Mouse (Mus musculus) lung, embryonic 16.5 days (tissue): ENCODE measurements around the gene Grin3b. TPM values are rescaled to one million over a fixed set of nuclear protein-coding genes. Genes with fewer than 3 reads are reported as not detected.

Source experiments
- ATAC-seq: fragments of 200-750 bp; cut with Nextera tagmentation; 2 replicates; pipeline ENCODE4 v1.8.0; 2017; ENCODE audit warnings: low read depth, mild to moderate bottlenecking, moderate library complexity
- H3K27ac ChIP-seq: fragments of 300-500 bp; sonication (generic); 2 replicates; pipeline ENCODE4 v1.5.1; 2014; ENCODE audit warnings: mild to moderate bottlenecking, control low read depth, low read length
- H3K27me3 ChIP-seq: fragments of 300-500 bp; sonication (generic); 2 replicates; pipeline ENCODE4 v1.6.1; 2014; ENCODE audit warnings: low read depth, low read length, mixed read lengths; ENCODE audit not compliant: control insufficient read depth, insufficient read depth
- H3K36me3 ChIP-seq: fragments of 300-500 bp; sonication (generic); 2 replicates; pipeline ENCODE4 v1.6.1; 2014; ENCODE audit warnings: low read length; ENCODE audit not compliant: control insufficient read depth, insufficient read depth
- H3K4me1 ChIP-seq: fragments of 300-500 bp; sonication (generic); replicated peaks from 2 replicates; pipeline ENCODE4 v1.6.1; 2014; ENCODE audit warnings: low read length, mixed read lengths; ENCODE audit not compliant: control insufficient read depth, insufficient read depth
- H3K4me2 ChIP-seq: fragments of 300-500 bp; sonication (generic); 2 replicates; pipeline ENCODE4 v1.6.1; 2014; ENCODE audit warnings: low read depth, low read length, control low read depth
- H3K4me3 ChIP-seq: fragments of 300-500 bp; sonication (generic); 2 replicates; pipeline ENCODE4 v1.5.1; 2014; ENCODE audit warnings: mild to moderate bottlenecking, low read length, control low read depth
- H3K9ac ChIP-seq: fragments of 300-500 bp; sonication (generic); 2 replicates; pipeline ENCODE4 v1.6.1; 2014; ENCODE audit warnings: low read length, control low read depth
- H3K9me3 ChIP-seq: fragments of 300-500 bp; sonication (generic); 2 replicates; pipeline ENCODE4 v1.6.1; 2016; ENCODE audit warnings: low read length; ENCODE audit not compliant: control insufficient read depth
- WGBS: fragments of 180-500 bp; shearing (Covaris S2); extraction: QIAGEN DNeasy Blood & Tissue Kit; methylation state at CpG from one replicate; pipeline ENCODE4 v1.1.7; 2014; 5-methylcytosine and 5-hydroxymethylcytosine counted together
- polyA plus RNA-seq: library from polyadenylated mRNA; unstranded; fragments of >200 nt; fragmentation: Nextera tagmentation; extraction: Ambion mirVana; gene quantifications from 2 replicates; pipeline ENCODE4 v1.2.1, GENCODE M21; 2015

The Grin3b gene
- polyA plus RNA-seq, 1 experiment from 2014 or later, result 0.25 TPM

DNA sequence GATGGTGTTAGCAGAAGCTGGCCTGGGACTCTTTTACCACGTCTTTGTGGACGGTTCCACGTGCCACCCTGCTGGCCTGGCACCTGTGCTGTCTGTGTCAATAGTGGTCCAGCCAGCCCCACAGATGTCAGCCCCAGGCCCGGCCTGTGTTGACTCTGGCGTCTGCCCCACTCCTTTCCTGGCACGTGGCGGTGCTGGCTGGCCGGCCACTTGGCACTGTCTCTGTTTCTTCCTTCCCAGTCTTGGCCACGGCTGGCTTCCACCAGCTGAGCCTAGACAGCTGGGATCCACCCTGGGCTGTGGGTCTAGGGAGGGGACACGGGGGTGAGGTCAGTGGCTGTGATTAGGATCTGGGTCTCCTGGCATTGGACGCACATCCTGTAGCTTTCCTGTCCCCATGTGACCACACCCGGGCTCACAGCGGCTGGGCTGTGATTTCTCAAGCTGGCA is 36.2 kb upstream of the Grin3b start:
- Histone ChIP-seq H3K27me3 (no peaks in the 10 kb centered on the region), H3K4me3 (no peak overlapping the region)

DNA sequence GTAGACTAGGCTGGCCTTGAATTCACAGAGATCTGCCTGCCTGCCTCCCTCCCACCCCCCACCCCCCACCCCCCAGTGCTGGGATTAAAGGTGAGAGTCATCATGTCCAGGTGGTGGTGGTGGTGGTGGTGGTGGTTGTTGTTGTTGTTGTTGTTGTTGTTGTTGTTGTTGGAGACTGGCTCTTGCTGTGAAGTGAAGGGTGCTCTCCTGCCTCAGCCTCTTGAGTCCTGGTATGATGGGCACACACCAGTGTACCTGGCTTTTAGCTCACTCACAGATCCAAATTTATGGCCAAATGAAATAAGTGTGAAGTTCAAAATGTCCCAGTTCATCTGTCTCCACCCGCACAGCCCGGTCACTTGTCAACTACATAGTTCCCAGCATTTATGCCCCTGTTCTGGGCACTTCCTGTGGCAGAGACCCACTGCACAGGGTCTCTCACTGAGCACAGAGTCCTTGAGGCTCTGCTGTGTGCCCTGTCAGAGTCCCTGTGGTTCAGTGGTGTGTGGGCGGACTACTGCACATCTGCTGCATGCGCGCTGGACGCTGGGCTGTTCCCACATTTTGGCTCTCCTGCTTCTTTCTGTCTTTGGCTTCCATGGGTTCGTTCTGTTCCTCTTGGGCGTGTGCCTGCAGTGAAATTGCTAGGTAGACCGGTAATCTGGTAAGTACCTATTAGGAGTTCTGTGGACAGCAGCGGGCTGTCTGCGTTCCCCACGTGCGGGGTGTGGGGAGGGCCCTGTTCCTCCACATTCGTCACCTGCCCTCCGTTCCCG is 35.5 kb upstream of the Grin3b start:
- Histone ChIP-seq H3K9ac (no peak overlapping the region), H3K36me3 (0 out of 2 replicates have a peak, but pooled peaks cover 6% of the 10 kb centered on the region), H3K4me2 (no peak overlapping the region), H3K4me3 (no peak overlapping the region), H3K27ac (peak overlapping the region; percentile 45; the same call in 1 of the 2 replicates), H3K4me1 (peaks cover 70% of the 10 kb centered on the region), H3K27me3 (no peaks in the 10 kb centered on the region), H3K9me3 (no peaks in the 10 kb centered on the region)
- WGBS, result 86% methylated on average over 16 of the region's 16 CpGs
- no peak for ATAC-seq

More for the DNA sequence above, 36.2 kb upstream of the Grin3b start:
- WGBS, result 24% methylated on average over 13 of the region's 13 CpGs
- ATAC-seq, result peak; percentile 76
- Histone ChIP-seq H3K9ac (no peak overlapping the region), H3K4me2 (no peak overlapping the region), H3K36me3 (0 out of 2 replicates have a peak, but pooled peaks cover 6% of the 10 kb centered on the region), H3K9me3 (no peaks in the 10 kb centered on the region), H3K27ac (peak overlapping the region; percentile 45), H3K4me1 (peaks cover 71% of the 10 kb centered on the region)

DNA sequence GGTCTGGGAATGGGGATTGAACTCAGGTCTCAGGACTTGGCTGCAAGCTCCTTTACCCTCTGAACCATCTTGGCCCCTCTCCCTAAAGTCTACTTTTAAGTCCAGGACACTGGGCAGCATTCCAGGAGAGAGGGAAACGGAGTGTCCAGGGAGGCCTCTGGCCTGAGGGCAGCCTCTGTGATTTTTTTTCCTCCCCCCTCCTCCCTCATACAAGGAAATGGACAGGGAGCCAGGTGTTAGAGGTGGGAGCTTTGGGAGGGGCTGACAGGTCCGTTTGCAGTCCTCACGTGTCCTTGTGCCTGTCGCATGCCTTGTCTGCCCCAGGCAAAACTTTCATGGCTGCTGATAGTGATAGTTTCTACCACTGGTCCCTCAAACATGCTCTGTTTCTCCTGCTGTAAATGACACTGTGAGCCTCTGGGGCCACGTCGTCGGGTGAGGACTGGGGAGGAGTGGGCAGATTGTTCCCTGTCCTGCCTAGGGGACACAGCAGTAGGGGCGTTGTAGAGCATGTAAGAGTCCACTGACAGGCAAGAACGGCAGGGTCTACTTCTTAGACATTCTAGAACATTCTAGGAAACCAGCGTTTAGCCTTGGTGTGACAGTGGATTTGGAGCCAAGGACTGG is 34.1 kb upstream of the Grin3b start:
- H3K27ac ChIP-seq, result peak overlapping the region; percentile 86
- H3K9ac ChIP-seq, result peak overlapping the region; percentile 50
- H3K36me3 ChIP-seq, result peaks cover 3% of the 10 kb centered on the region; the same call in 1 of the 2 replicates
- WGBS, result 34% methylated on average over 10 of the region's 10 CpGs
- no peaks in the 10 kb centered on the region for H3K27me3 ChIP-seq
- peaks cover 70% of the 10 kb centered on the region for H3K4me1 ChIP-seq
- ATAC-seq, result no peak
- H3K4me3 ChIP-seq, result peak overlapping the region; percentile 20
- no peaks in the 10 kb centered on the region for H3K9me3 ChIP-seq
- peak overlapping the region; percentile 46 for H3K4me2 ChIP-seq

DNA sequence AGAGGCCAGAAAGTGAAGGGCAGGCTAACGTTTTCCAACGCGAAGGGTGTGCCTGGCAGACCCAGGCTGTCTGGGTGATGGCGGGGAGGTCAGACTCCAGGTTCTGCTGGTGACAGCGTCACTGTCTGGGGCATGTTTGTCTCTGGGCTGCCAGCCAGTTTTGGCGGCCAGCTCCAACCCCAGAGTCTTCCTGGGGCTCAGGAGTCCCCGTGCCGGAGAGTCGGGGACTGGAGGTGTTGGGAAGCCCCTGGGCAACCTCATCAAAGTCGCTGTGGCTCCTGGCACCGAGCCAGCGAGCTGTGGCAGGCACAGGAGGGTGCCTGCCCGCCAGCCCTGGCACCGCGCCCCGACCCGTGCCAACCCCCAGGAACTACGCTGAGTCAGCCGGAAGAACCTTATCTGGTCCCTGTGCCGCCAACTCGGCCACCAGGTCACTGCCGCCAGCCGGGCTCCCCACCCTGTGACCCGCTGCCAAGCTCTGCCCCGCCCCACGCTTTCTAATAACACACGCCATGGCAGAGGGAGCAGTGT is 33.5 kb upstream of the Grin3b start:
- ATAC-seq, result peak; percentile 34
- Histone ChIP-seq H3K4me3 (peak overlapping the region; percentile 20), H3K27ac (peak overlapping the region; percentile 86), H3K36me3 (peaks cover 4% of the 10 kb centered on the region; the same call in 1 of the 2 replicates), H3K27me3 (no peaks in the 10 kb centered on the region), H3K9me3 (no peaks in the 10 kb centered on the region), H3K4me1 (peaks cover 66% of the 10 kb centered on the region), H3K4me2 (peak overlapping the region; percentile 46), H3K9ac (peak overlapping the region; percentile 50)
- WGBS, result 24% methylated on average over 24 of the region's 27 CpGs

DNA sequence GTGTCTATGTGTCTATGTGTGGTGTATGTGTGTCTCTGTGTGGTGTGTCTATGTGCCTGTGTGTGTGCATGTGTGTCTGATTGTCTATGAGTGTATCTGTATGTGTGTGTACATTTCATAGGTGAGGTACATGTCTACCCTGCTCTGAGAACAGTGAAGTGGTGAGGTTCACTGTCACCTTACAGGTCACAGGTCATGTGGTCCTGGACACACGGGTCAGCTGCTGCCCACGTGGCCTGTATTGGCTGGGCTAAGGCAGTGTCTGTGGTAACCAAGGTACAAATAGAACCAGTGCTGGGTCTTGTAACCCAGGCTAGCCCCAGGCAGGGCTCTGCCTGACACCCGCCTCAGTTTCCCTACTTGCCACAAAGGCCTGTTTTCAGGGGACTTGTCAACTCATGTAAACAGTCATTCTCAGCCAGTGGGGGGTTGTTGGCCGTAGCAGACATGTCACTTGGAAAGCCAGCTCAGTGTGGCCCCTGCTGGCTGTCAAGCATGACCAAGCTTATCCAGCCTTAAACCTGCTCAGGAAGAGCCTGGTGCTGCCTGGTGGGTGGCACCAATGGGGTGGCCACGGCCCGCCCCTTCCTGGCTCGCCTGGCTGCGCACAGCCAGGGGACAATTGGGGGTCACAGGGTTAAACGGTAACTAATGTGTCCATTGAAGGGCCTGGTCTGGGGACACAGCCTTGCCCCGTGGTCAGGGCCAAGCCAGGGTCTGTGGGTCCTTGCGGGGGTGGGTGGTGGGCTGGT is 32.6 kb upstream of the Grin3b start:
- no peak overlapping the region; the same call in 1 of the 2 replicates for H3K27ac ChIP-seq
- H3K27me3 ChIP-seq, result no peaks in the 10 kb centered on the region
- 75% methylated on average over 11 of the region's 11 CpGs for WGBS
- no peak overlapping the region; the same call in 1 of the 2 replicates for H3K4me3 ChIP-seq
- ATAC-seq, result no peak
- peaks cover 56% of the 10 kb centered on the region for H3K4me1 ChIP-seq
- 0 out of 2 replicates have a peak overlapping the region, but pooled peaks have one; percentile 46 for H3K4me2 ChIP-seq
- no peak overlapping the region for H3K9ac ChIP-seq
- H3K9me3 ChIP-seq, result no peaks in the 10 kb centered on the region
- peaks cover 5% of the 10 kb centered on the region; the same call in 1 of the 2 replicates for H3K36me3 ChIP-seq

DNA sequence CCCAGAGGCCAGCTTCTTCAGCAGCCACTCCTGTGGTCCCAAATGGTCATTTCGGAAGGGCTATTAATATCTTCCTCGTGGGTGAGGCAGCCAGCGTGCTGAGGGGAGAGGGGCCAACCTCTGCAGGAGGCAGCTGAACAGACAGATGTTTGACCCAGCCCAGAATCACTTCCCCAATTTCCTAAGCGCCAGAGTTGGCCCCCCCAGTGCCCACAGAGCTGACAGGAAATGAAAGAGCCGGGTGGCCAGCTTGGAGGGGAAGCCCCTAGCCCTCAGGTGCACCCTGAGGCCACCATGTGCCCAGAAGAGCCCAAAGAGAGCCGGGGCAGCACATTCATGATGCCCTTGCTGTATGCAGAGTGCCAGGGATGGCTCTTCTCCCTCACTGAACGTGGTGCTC is 29.8 kb upstream of the Grin3b start:
- H3K36me3 ChIP-seq, result peaks cover 5% of the 10 kb centered on the region; the same call in 1 of the 2 replicates
- 51% methylated on average over 7 of the region's 7 CpGs for WGBS
- no peak overlapping the region for H3K9ac ChIP-seq
- no peak overlapping the region for H3K4me3 ChIP-seq
- H3K27me3 ChIP-seq, result no peaks in the 10 kb centered on the region
- H3K4me2 ChIP-seq, result no peak overlapping the region
- no peaks in the 10 kb centered on the region for H3K9me3 ChIP-seq
- peaks cover 47% of the 10 kb centered on the region for H3K4me1 ChIP-seq
- H3K27ac ChIP-seq, result no peak overlapping the region
- ATAC-seq, result no peak

DNA sequence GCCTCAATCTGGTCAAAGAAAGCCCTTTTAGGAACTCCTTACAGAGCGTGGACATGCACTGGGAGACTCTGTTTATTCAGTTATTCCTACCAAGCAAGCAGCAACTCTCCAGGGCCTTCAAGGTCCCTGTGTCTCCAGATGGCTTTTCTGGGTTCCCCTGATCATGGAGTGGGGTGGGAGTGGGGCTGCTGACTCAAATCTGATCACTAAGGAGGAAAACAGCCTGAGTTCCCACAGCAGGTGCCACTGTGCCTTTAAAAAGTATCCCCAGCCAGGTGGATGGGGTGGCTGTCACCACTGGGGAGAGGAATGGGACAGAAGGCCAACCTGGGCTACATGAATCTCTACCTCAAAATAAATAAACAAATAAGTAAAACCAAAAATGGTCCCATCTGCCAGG is 27.5 kb upstream of the Grin3b start:
- 72% methylated on average over 1 of the region's 1 CpGs for WGBS
- no peak overlapping the region for H3K4me3 ChIP-seq
- H3K9me3 ChIP-seq, result no peaks in the 10 kb centered on the region
- no peak overlapping the region for H3K4me2 ChIP-seq
- peaks cover 37% of the 10 kb centered on the region for H3K4me1 ChIP-seq
- no peaks in the 10 kb centered on the region for H3K27me3 ChIP-seq
- no peak overlapping the region for H3K27ac ChIP-seq
- no peak overlapping the region for H3K9ac ChIP-seq
- peaks cover 5% of the 10 kb centered on the region; the same call in 1 of the 2 replicates for H3K36me3 ChIP-seq
- ATAC-seq, result no peak

DNA sequence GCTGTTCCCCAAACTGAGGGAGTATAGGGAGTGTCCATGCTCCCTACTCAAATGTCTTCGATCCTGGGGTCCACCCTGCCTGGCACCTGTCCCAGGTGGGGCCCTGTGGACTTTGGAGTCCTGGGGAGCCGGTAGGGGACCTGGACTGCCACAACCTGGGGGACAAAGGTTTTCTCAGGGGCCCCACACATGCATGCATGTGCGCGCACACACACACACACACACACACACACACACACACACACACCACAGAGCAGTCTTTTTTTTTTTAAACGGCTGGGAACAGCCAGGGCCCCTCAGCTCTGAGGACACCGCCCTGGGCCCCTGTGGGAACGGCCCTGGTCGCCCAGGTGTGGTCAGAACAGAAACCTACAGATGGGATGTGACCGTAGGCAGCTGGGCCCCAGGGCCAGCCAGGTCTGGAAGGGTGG is 27.0 kb upstream of the Grin3b start:
- Histone ChIP-seq H3K9ac (no peak overlapping the region), H3K4me3 (no peak overlapping the region), H3K4me2 (no peak overlapping the region), H3K27me3 (no peaks in the 10 kb centered on the region), H3K9me3 (no peaks in the 10 kb centered on the region), H3K27ac (peak overlapping the region; percentile 26), H3K4me1 (peaks cover 33% of the 10 kb centered on the region), H3K36me3 (peaks cover 5% of the 10 kb centered on the region; the same call in 1 of the 2 replicates)
- no peak for ATAC-seq
- WGBS, result 66% methylated on average over 9 of the region's 9 CpGs
